Mouse (Mus musculus) gastrocnemius, postnatal 4 days (tissue): ENCODE results near the gene Ppp2r2c. TPM values are rescaled to one million over a fixed set of nuclear protein-coding genes. Genes with fewer than 3 reads are reported as not detected.
A peak's percentile ranks its signal among the peaks of the same experiment; 100 is the strongest.
"Not testable (repeated sequence)": the region's sequence is repeated elsewhere in the genome, so short reads cannot be mapped to it uniquely, and the experiment has no call there.

Experiments
- DNase-seq, 2 experiments: peaks; one replicate each; pipeline ENCODE4 v3.0.0; 2021 to 2022; ENCODE audit warnings: low spot score in 2 of 2, mixed read lengths in 2 of 2
- total RNA-seq, 2 experiments: library from RNA; stranded (reverse); gene quantifications; 2 replicates each; pipeline ENCODE4 v1.2.3; 2021

Gene Ppp2r2c
- total RNA-seq, 2 experiments from 2014 or later = 1.2 to 1.8 TPM

DNA sequence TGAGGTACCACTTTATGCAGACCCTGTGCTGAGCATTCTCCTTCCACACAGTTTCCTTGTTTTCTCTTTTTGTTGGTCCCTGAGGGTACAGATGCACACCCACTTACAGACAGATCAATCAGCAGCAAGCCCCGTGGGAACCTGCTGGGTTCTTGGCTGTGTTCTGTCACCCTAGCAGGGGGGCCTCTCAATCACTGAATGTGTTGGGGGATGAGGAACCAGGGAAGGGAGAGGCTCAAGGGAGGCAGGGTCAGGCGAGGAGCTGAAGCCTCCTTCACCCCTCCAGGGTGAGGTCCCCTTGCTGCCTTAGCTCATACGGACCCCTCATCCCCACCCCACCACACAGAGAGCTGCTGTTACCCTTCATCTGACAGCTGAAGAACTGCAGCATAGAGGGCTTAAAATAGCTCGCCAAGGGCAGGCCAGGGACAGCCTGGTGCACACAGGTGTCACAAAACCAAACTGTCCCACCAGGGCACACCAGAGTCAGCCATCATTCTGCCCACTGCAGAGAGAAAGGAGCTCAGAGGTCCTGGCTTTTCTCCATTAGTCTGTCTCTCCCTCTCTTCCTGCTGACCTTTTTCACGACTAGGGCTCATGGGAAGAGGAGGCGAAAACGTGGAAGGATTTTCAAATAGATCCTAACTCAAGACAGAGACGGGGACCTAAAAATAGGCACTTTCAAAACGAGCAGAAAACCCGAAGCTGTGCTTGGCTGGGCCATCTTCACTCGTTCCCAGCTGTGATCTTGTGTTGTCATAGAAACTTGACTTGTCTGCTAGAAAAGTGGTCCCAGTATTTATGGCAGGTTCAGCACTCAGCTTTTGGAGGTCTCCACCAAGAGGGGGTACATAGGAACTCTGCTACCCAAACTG, 55.8 kb downstream of the Ppp2r2c start:
- no peak for DNase-seq

- no peak for DNase-seq
Measured at GRCm38 (mm10) chr5:36928701-36929100, 60.4 kb downstream of the Ppp2r2c start.

GRCm38 (mm10) chr5:36929376-36929775, 61.1 kb downstream of the Ppp2r2c start:
- DNase-seq = no peak

DNA sequence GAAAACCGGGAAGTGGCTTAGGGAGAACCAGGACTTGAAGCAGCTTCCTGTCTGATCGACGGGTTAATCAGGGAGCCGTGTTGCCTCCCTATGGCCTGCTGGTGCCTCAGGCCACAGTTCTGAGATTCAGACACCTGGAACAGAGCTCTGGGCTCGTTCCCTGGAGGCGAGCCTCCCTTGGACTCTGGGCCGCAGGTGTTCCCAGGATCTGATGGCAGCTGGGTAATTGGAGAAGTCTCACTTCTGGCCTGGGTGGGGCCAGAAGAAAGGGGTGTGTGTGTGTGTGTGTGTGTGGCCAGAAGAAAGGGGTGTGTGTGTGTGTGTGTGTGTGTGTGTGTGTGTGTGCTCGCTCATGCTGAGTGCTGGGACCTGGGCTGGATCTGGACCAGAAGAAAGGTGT, 65.1 kb downstream of the Ppp2r2c start:
- no peak for DNase-seq

DNA sequence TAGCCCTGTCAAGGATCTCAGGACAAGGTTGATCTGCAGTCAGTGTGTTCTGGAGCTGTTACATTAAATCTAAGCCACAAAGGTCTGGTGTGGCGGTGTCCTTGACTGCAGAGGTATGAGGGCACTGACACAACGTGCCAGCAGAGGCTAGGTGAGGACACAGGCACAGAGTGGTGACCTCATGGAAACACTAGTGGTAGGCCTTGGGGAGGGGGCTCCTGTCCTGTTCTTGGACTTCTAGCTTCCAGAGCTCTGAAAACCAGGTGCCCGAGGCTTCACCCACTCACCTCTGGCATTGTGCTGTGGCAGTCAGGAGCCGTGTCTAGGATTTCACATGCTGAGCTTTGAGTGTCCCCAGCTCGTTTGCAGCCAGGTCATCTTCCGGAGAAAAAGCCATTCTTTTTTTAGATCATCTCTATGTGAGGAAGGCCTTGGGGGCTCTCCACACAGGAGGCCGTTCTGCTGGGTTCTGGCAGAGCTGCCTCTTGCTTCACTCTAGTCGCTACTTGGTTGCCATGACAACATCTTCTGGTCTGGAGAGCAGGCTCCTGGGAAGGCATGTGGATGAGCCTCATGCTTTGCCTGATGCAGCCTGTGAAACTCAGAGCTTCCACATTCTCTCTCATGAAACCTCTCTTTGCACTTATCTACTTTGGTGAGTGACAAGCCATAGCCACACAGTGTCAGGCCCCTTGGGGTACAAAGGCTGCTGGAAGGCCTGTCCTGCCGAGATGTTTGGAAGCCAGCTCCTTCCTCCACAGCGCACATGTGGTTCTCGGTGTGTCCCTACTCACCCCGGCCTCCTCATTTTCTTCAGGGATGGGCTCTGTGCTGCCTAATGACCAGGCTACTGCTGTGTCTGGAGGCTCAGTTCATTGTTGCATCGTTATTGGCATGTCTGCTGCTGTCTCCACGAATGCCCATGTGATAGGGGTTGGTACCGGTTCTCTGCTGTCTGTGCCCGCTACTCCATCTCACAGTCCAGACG, 67.5 kb downstream of the Ppp2r2c start:
- DNase-seq = no peak

GRCm38 (mm10) chr5:36936548-36936947, 68.2 kb downstream of the Ppp2r2c start:
- DNase-seq = no peak

GRCm38 (mm10) chr5:36938021-36938420, 69.7 kb downstream of the Ppp2r2c start:
- no peak for DNase-seq

DNA sequence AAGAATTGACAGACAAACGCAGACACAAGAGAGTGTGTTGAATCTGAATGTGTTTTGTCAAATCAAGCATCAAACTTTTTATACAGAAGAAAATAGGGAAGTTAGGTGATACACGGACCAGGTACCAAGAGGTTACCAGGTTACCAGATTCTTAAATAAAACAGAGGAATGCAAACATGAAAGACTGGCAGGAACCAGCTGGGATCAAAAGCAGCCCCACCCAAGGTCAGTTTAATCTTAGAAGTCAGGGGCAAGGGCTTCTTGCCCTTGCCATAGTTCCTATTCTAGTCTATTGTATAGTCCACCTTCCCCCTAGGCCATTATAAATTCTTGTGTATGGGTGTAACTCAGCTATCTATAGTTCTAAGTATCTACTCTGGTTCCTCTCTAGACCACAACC, 70.7 kb downstream of the Ppp2r2c start:
- DNase-seq = not testable (repeated sequence)

- no peak for DNase-seq
Measured at GRCm38 (mm10) chr5:36942446-36942845, 74.1 kb downstream of the Ppp2r2c start.

GRCm38 (mm10) chr5:36944552-36944951, 76.2 kb downstream of the Ppp2r2c start:
- DNase-seq = no peak

DNA sequence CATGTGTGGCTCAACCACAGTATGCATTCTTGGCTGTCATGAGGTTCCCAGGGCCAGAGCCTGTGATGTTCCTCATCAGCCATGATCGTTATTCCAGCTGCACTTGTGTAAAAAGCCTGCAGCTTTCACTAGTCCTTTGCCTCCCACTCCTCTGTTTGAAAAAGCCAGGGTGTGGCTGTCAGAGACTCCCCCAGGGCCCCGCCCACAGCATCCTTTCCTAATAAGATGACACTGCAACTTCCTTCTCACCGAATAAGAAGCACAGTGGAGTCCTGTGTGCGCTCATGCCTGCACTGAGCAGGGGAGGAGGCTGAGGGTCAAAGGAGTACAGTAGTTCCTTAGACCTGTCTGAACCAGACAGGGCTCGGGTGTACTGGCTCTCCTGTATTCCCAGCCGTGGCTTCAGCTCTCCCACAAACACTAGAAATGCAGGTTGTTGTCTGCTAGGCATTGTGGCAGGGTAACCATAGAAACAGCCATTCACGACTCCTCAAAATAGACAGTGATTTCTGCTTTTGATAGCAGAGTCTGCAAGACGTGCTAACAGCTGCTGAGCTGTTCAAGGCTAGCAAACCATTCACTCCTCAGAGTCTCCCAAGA, 76.9 kb downstream of the Ppp2r2c start:
- no peak for DNase-seq

DNA sequence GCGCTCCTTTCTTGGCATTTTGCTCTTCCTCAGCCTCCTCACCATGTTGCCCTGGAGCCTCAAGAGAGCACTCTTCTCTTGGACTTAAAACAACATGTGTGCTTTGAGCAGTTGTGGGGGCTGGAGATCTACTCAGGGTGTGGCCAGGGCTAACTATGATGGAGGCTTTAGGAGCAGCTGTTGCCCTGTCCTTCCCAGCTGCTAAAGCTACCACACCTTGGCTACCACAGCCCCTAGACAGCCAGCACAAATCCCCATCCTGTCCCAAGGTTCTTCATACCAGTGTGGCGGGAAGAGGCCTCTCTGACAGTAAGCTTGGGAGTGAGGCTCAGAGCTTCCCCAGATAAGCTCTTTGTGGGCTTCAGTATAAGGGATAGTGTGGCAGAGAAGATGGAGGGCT, 77.4 kb downstream of the Ppp2r2c start:
- no peak for DNase-seq

GRCm38 (mm10) chr5:36946445-36946844, 78.1 kb downstream of the Ppp2r2c start:
- peak in 1 of 2 experiments; percentile 57 for DNase-seq

GRCm38 (mm10) chr5:36948831-36949230, 80.5 kb downstream of the Ppp2r2c start:
- DNase-seq = peak; percentile 50 to 76

DNA sequence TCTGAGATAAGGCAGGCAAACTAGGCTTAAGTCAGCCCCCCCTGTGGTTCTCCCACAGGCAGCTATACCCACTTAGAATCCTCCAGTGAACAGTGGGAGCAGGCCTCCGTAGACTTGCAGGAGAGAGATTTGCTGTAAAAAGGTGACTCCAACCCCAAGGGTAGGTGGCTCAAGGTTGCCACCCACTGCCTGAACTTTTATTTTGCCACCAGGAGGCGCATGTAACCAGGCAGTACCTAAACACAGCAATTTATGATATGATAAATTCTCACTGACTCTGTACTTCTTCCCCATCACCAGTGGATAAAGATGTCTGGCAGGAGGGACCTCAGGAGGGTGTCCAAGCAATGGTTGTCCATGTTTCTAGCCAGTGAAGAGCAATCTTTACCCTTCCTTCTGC, 82.6 kb downstream of the Ppp2r2c start:
- no peak for DNase-seq

GRCm38 (mm10) chr5:36952311-36952710, 84.0 kb downstream of the Ppp2r2c start:
- DNase-seq = no peak

DNA sequence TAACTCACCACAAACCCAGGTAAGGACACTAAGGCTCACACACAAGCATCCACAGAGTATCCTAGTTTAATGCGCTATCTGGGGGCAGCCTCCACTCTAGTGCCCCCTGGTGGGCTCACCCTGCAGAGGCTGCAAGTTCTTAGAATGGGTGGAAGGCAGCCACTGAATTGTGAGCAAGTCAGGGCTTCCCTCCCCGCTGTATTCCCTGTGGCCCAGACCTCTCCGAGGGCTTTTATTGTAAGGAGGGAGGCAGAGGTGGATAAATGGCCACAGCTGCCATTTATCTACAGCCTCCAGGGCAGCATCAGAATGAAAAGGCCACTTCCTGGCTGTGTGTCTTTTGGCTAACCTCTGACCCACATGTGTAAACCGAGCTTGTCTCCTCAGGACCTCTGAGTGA, 87.1 kb downstream of the Ppp2r2c start:
- no peak for DNase-seq

- DNase-seq = peak in 1 of 2 experiments; percentile 63
Measured at GRCm38 (mm10) chr5:36958837-36959236, 90.5 kb downstream of the Ppp2r2c start.

DNA sequence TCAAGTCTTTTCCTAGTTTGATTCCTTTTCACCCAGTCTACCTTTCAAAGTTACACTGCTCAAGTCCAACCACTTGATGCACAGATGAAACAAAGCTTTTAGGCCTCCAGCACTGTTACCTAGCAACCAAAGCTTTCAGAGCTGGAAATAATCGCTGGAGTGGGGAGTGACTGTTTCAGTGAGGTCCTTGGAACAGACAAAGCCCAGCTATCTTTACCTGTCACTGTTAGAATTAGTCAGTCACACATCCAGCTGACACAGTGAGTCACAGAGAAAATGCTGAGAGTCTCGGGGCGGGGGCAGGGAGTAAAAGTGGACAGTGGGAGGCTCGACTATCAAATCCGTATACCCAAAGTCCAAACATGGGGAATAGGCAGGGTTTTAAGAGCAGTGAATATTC, 92.2 kb downstream of the Ppp2r2c start:
- DNase-seq = no peak

DNA sequence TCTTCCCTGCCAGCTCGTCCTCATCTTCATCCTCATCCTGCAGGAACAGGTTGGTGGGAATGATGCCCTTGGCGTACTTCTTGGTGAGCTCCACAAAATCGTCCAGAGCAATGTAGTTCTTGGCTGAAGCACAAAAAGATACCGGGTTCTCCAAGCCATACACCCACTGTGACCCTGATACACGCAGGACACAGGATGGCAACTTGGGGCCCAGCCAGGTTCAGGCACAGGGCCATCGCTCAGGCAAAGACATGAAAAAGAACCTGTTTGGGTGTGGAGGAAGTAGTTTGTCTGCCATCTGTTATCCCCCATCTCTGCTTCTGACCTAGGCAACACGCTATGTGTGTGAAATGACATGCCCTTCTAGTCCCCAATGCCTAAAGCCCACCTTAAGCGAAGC, 103.3 kb downstream of the Ppp2r2c start:
- no peak for DNase-seq

- no peak for DNase-seq
Measured at GRCm38 (mm10) chr5:36975336-36975735, 107.0 kb downstream of the Ppp2r2c start.
